Mouse (Mus musculus): ENCODE measurements at regions not wholly inside any gene's neighbourhood (a gene's known extent, or its start where the extent isn't known, plus 50 kb on each side); places are given as distances from the start of the nearest gene placed in this dataset.
"Not testable (repeated sequence)": the region's sequence is repeated elsewhere in the genome, so short reads cannot be mapped to it uniquely, and the experiment has no call there.

DNA sequence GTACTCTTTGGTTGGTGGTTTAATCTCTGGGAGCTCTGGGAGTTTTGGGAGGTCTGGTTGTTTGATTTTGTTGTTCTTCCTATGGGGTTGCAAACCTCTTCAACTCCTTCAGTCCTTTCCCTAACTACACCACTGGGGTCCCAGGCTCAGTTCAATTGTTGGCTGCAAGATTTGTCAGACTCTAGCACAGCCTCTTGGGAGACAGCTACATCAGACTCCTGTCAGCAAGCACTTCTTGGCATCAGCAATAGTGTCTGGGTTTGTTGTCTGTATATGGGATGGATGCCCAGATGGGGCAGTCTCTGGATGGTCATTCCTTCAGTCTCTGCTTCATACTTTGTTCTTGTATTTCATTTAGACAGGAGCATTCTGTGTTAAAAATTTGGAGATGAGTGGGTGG is 319.3 kb upstream of the Fign start:
- not testable (repeated sequence) for H3K4me1 ChIP-seq; H3K4me2 ChIP-seq (replicated peaks); H3K27me3 ChIP-seq; H3K27ac ChIP-seq; ATAC-seq (ENCODE audit: low FRiP score); H3K9ac ChIP-seq; H3K36me3 ChIP-seq; H3K4me3 ChIP-seq; H3K9me3 ChIP-seq (replicated peaks)

DNA sequence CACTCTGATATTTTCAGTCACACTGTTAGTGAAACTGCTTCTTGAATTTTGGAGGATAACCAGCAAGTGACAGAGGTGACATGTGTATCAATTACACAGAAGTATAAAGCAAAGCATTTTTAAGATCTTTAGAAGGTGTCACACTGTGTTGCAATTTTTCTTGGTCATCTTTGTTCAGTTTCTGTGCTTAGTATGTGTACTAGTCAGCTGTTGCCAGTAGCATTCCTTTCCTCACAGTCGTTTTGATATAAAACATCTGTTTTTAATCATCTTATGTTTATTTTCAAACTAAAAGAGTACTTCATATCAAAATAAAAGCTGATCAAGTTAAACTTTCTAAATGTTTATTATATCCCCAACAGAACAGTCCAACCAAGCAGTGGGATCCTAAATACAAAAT is 316.0 kb upstream of the Fign start:
- H3K9me3 ChIP-seq (replicated peaks): no peaks in the 10 kb centered on the region
- H3K4me1 ChIP-seq: no peaks in the 10 kb centered on the region
- H3K27me3 ChIP-seq: no peaks in the 10 kb centered on the region
- H3K27ac ChIP-seq: no peak overlapping the region
- H3K4me2 ChIP-seq (replicated peaks): no peak overlapping the region
- H3K4me3 ChIP-seq: no peak overlapping the region
- no peak overlapping the region for H3K9ac ChIP-seq
- 73% methylated on average over 1 of the region's 1 CpGs for WGBS
- H3K36me3 ChIP-seq: no peaks in the 10 kb centered on the region
- ATAC-seq (ENCODE audit: low FRiP score): no peak

DNA sequence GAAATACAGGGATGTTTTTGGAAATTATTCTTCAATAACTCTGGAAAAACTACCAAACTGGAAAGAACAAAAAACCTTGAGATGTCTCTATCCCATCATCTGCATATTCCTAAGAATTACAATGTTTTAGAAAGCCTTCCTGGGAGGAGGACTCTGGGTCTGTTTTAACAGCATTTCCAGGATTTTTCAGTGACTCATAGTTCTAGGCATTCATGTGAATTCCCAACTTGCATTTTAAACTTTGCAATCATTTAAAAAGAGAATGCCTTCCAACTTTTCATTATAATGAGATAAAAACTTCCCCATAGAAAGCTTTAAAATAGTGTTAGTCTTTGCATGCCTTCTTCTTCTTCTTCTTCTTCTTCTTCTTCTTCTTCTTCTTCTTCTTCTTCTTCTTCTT is 315.4 kb upstream of the Fign start:
- Histone ChIP-seq H3K4me2 (replicated peaks) (no peak overlapping the region), H3K27me3 (no peaks in the 10 kb centered on the region), H3K9ac (no peak overlapping the region), H3K4me3 (no peak overlapping the region), H3K9me3 (replicated peaks) (no peaks in the 10 kb centered on the region), H3K4me1 (no peaks in the 10 kb centered on the region), H3K36me3 (no peaks in the 10 kb centered on the region), H3K27ac (no peak overlapping the region)
- no peak for ATAC-seq (ENCODE audit: low FRiP score)

DNA sequence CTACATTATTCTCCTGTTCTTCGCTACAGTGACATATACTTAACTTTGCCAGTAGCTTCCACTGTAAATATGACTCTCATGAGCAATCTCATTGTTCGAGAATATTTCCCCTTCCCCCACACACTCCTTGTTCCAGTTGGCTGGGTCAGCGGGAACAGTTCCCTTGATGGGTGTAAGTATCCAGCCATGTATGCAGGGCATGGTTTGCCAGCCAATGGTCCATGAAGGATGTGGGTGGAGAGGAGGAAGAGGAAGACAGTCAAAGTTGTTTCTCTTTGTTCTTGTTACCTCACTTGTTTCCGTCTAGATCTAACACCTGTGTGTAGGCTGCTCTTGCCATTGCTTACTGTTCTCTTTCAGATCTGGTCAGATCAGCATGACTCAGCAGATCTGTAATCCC is 298.1 kb upstream of the Fign start:
- Histone ChIP-seq H3K27me3 (no peaks in the 10 kb centered on the region), H3K4me3 (no peak overlapping the region), H3K4me1 (peaks cover 9% of the 10 kb centered on the region), H3K9me3 (replicated peaks) (no peaks in the 10 kb centered on the region), H3K36me3 (no peaks in the 10 kb centered on the region), H3K4me2 (replicated peaks) (no peak overlapping the region), H3K27ac (0 out of 2 replicates have a peak overlapping the region, but pooled peaks have one; percentile 30), H3K9ac (no peak overlapping the region)
- ATAC-seq (ENCODE audit: low FRiP score): no peak
- WGBS: 69% methylated on average over 4 of the region's 4 CpGs

DNA sequence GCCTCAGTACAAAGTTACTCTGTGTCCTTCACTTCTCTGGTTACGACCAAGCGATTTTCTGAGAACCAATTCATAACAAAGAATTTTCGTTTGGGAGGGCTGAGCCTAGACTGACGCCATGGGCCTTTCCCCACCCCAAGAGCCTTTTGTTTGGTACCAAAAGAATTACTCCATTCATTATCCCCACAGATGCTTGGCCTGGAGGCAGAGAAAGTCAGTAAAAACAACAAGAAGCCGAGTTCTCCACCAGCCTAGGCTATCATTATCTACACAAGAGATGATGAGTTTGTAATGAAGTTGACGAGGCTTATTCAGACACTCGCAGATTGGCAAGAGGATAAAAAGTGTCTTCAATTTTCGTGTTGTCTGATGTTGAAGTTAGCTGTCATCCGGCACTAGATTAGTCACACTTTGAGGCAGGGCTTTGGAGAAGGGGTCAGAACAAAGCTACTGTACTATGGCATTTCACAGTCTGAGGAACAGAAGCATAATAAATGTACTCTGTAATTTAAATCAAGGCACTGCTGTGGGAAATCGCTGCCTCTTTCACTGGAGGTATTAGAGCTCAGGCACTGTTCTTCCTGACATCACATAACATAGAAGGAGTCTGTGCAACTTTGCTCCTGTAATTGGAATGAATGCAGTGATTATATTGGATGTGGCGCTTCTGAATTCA is 296.9 kb upstream of the Fign start:
- H3K4me3 ChIP-seq: no peak overlapping the region
- peak overlapping the region; percentile 17; the same call in 1 of the 2 replicates for H3K4me2 ChIP-seq (replicated peaks)
- H3K4me1 ChIP-seq: peaks cover 17% of the 10 kb centered on the region
- H3K27me3 ChIP-seq: no peaks in the 10 kb centered on the region
- ATAC-seq (ENCODE audit: low FRiP score): peak; percentile 90
- 16% methylated on average over 11 of the region's 11 CpGs for WGBS
- H3K9ac ChIP-seq: no peak overlapping the region
- H3K36me3 ChIP-seq: no peaks in the 10 kb centered on the region
- H3K9me3 ChIP-seq (replicated peaks): no peaks in the 10 kb centered on the region
- H3K27ac ChIP-seq: peak overlapping the region; percentile 72

DNA sequence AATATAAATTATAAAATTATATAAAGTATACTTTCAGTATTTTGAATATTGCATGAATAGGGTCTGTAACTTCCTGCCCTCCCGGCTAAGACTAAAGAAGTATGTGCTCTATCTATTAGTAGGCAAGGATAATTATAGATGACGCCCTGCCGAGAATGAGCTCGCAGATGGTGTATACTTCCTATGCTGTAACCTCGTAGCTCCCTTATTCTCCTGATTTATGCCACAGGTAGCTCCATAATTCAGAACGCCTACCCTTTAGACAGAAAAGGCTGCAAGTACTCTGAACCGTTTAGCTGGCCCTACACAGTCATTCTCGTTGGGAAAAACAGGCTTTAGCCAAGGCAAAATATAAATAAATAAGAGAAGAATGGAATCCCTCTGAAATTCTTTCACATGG is 296.4 kb upstream of the Fign start:
- H3K4me3 ChIP-seq: no peak overlapping the region
- H3K36me3 ChIP-seq: no peaks in the 10 kb centered on the region
- ATAC-seq (ENCODE audit: low FRiP score): peak; percentile 21; the same call in 1 of the 2 replicates
- peaks cover 17% of the 10 kb centered on the region for H3K4me1 ChIP-seq
- H3K27ac ChIP-seq: peak overlapping the region; percentile 72
- no peak overlapping the region for H3K9ac ChIP-seq
- peak overlapping the region; percentile 17; the same call in 1 of the 2 replicates for H3K4me2 ChIP-seq (replicated peaks)
- no peaks in the 10 kb centered on the region for H3K9me3 ChIP-seq (replicated peaks)
- no peaks in the 10 kb centered on the region for H3K27me3 ChIP-seq
- 25% methylated on average over 8 of the region's 8 CpGs for WGBS

DNA sequence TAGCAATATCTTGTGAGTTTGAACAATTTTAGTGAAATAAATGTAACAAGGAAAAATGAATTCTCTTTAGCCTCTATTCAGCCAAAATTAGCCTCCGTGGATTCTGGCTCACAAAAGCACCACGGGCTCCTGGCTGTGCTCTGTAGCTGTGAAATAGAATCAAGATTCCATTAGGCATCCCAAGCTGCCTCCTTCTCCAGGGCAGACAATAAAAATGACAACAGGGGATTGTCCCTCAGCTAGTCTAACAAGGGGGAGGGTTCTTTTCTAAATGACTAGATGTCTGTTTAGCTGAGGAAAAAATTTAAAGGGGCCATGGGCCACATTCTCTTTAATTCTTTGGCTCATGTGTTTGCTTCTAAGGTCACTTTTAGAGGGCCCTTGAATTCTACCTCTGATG is 272.0 kb upstream of the Fign start:
- H3K9me3 ChIP-seq (replicated peaks): no peaks in the 10 kb centered on the region
- WGBS: 18% methylated on average over 2 of the region's 2 CpGs
- no peak overlapping the region for H3K9ac ChIP-seq
- no peak overlapping the region for H3K4me3 ChIP-seq
- 0 out of 2 replicates have a peak overlapping the region, but pooled peaks have one; percentile 8 for H3K4me2 ChIP-seq (replicated peaks)
- no peaks in the 10 kb centered on the region for H3K27me3 ChIP-seq
- peaks cover 9% of the 10 kb centered on the region; the same call in 1 of the 2 replicates for H3K4me1 ChIP-seq
- H3K27ac ChIP-seq: peak overlapping the region; percentile 53
- peak; percentile 73 for ATAC-seq (ENCODE audit: low FRiP score)
- no peaks in the 10 kb centered on the region for H3K36me3 ChIP-seq

DNA sequence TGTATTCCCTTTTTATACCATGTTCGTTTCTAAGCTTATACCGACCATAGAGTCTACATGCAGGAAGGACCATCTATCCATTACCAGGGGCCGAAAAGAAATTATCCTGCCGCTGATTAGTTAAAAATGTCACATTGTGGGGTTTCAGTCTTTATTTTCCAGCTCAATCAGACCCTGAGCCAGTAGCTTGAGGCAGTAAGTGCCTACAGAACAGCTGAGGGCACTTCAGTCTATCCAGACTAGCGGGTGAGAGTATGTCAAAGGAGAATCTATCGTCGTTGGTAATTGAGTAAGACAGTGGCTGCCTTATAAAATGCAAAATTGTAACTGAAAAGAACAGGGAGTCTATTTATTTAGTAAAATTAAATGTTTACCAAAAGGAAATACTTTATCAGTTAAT is 269.4 kb upstream of the Fign start:
- WGBS: 75% methylated on average over 7 of the region's 7 CpGs
- no peak overlapping the region for H3K4me3 ChIP-seq
- no peak overlapping the region for H3K4me2 ChIP-seq (replicated peaks)

DNA sequence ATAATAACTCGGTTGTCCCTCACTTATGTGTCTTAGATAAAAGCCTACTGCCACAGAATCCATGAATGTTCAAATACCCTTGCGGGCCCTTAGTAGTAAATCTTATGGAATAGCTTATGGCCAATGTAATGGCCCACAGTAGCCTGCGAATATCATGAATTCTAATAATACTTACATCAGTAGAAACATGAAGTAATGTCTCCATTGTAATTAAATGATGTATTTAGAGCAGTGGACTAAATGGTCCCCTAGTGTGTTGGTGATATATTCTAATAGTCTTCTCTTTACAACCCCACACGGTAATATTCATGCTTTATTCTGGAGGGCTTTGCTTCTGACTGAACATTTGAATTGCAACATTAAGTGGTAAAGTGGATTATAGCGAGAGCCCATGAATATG is 268.7 kb upstream of the Fign start:
- H3K9ac ChIP-seq: no peak overlapping the region
- no peaks in the 10 kb centered on the region for H3K27me3 ChIP-seq
- H3K27ac ChIP-seq: no peak overlapping the region
- 73% methylated on average over 5 of the region's 5 CpGs for WGBS
- no peaks in the 10 kb centered on the region for H3K36me3 ChIP-seq
- H3K4me2 ChIP-seq (replicated peaks): no peak overlapping the region
- no peak overlapping the region for H3K4me3 ChIP-seq
- H3K4me1 ChIP-seq: peaks cover 9% of the 10 kb centered on the region; the same call in 1 of the 2 replicates
- no peaks in the 10 kb centered on the region for H3K9me3 ChIP-seq (replicated peaks)
- 0 out of 2 replicates have a peak, but pooled peaks have one; percentile 41 for ATAC-seq (ENCODE audit: low FRiP score)

More for the DNA sequence above, 269.4 kb upstream of the Fign start:
- no peak overlapping the region for H3K27ac ChIP-seq
- H3K9ac ChIP-seq: no peak overlapping the region
- no peak for ATAC-seq (ENCODE audit: low FRiP score)
- H3K36me3 ChIP-seq: no peaks in the 10 kb centered on the region
- no peaks in the 10 kb centered on the region for H3K27me3 ChIP-seq
- no peaks in the 10 kb centered on the region for H3K9me3 ChIP-seq (replicated peaks)
- H3K4me1 ChIP-seq: peaks cover 9% of the 10 kb centered on the region; the same call in 1 of the 2 replicates

DNA sequence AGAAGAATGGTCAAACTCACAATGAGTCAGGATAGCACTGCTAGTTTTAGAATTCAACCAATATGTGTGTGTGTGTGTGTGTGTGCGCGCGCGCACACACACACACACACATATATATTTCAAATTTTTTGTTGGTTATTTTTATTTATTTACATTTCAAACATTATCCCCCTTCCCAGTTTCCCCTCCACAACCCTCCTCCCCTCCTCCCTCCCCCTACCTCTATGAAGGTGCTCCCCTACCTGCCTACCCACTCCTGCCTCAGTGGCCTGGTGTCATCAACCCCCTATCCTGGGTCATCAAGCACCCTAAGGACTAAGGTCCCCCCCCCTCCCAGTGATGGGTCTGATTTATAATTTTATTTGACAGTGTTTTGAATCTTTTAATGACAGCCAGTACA is 258.4 kb upstream of the Fign start:
- no peak for ATAC-seq (ENCODE audit: low FRiP score)
- Histone ChIP-seq H3K9ac (no peak overlapping the region), H3K4me3 (no peak overlapping the region), H3K36me3 (no peaks in the 10 kb centered on the region), H3K4me2 (replicated peaks) (no peak overlapping the region), H3K4me1 (no peaks in the 10 kb centered on the region), H3K27ac (no peak overlapping the region), H3K27me3 (no peaks in the 10 kb centered on the region), H3K9me3 (replicated peaks) (no peaks in the 10 kb centered on the region)
- WGBS: 99% methylated on average over 4 of the region's 4 CpGs

DNA sequence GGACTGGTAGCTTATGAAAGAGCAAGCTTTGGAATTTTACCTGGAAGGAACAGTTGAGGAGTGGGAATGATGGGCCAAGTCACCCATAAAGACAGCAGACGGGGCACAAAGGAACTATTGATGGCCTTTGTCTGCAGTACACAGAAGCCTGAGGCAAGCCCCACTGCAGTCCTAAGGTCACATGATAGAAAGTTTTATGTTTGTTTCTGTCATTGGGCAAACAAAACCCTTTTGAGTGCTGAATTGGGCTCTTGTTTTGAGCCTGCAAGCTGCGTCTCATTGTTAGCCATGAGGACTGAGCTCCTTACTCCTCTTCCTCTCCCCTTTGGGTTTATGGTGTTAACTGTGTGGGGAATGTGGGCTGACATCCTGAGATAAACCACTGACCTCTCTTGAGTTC is 227.7 kb upstream of the Fign start:
- Histone ChIP-seq H3K27me3 (no peaks in the 10 kb centered on the region), H3K9me3 (replicated peaks) (no peaks in the 10 kb centered on the region), H3K4me1 (peaks cover 5% of the 10 kb centered on the region; the same call in 1 of the 2 replicates), H3K36me3 (no peaks in the 10 kb centered on the region), H3K4me2 (replicated peaks) (no peak overlapping the region), H3K9ac (no peak overlapping the region), H3K27ac (no peak overlapping the region), H3K4me3 (no peak overlapping the region)
- 27% methylated on average over 2 of the region's 2 CpGs for WGBS
- ATAC-seq (ENCODE audit: low FRiP score): peak; percentile 81

Measured in hindbrain, embryonic 12.5 days (tissue).